Mouse (Mus musculus) forebrain, embryonic 13.5 days (tissue): ENCODE results near the gene Klhdc9. TPM values are rescaled to one million over a fixed set of nuclear protein-coding genes. Genes with fewer than 3 reads are reported as not detected.

Experiments
- ATAC-seq: fragments of 200-750 bp; cut with Nextera tagmentation; 2 replicates; pipeline ENCODE4 v1.8.0; 2017
- H3K27ac ChIP-seq: fragments of 300-500 bp; sonication (generic); 2 replicates; pipeline ENCODE4 v1.5.1; 2015; ENCODE audit warnings: inconsistent platforms, mild to moderate bottlenecking, moderate library complexity
- H3K27me3 ChIP-seq: fragments of 300-500 bp; sonication (generic); 2 replicates; pipeline ENCODE4 v1.6.1; 2015; ENCODE audit warnings: mild to moderate bottlenecking, inconsistent platforms
- H3K36me3 ChIP-seq: fragments of 300-500 bp; sonication (generic); 2 replicates; pipeline ENCODE4 v1.6.1; 2015; ENCODE audit warnings: mild to moderate bottlenecking, inconsistent platforms; ENCODE audit not compliant: poor library complexity, severe bottlenecking
- H3K4me1 ChIP-seq: fragments of 300-500 bp; sonication (generic); 2 replicates; pipeline ENCODE4 v1.6.1; 2015; ENCODE audit warnings: inconsistent platforms
- H3K4me2 ChIP-seq: fragments of 300-500 bp; sonication (generic); 2 replicates; pipeline ENCODE4 v1.6.1; 2015; ENCODE audit warnings: inconsistent platforms, mild to moderate bottlenecking, moderate library complexity
- H3K4me3 ChIP-seq: fragments of 300-500 bp; sonication (generic); 2 replicates; pipeline ENCODE4 v1.5.1; 2015; ENCODE audit warnings: mild to moderate bottlenecking, inconsistent platforms
- H3K9ac ChIP-seq: fragments of 300-500 bp; sonication (generic); 2 replicates; pipeline ENCODE4 v1.6.1; 2015; ENCODE audit warnings: mild to moderate bottlenecking, inconsistent platforms
- H3K9me3 ChIP-seq: fragments of 300-500 bp; sonication (generic); replicated peaks from 2 replicates; pipeline ENCODE4 v1.6.1; 2016; ENCODE audit warnings: inconsistent platforms
- WGBS: fragments of 180-500 bp; shearing (Covaris S2); methylation state at CpG from one replicate; pipeline ENCODE4 v1.1.7; 2015; 5-methylcytosine and 5-hydroxymethylcytosine counted together
- polyA plus RNA-seq: library from polyadenylated mRNA; unstranded; fragments of >200 nt; fragmentation: Nextera tagmentation; extraction: Ambion mirVana; gene quantifications from 2 replicates; pipeline ENCODE4 v1.2.1, GENCODE M21; 2015

Klhdc9 gene
- polyA plus RNA-seq, 1 experiment from 2014 or later = 3.3 TPM

DNA sequence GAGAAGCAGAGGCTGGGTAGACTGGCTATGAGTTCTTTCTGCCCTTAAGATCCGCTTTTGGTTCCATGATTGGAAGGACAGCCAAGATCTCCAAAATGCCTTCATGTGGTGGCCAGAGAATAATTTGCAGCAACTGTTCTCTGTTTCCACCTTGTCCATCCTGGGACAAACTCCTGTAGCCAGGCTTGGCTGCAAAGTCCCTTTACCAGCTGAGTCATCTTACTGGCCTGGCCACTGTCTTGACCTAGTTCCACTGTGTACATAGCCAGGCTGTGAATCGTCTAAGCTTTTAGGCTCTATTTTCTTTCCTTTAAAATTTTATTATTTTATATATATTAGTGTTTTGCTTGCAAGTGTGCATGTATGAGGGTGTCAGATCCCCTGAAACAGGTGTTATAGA lies 11.4 kb downstream of the Klhdc9 start:
- Histone ChIP-seq H3K9ac (no peak overlapping the region), H3K36me3 (no peaks in the 10 kb centered on the region), H3K9me3 (peaks cover 6% of the 10 kb centered on the region; the same call in 1 of the 2 replicates), H3K4me1 (peaks cover 29% of the 10 kb centered on the region), H3K27me3 (no peaks in the 10 kb centered on the region), H3K4me3 (no peak overlapping the region), H3K4me2 (no peak overlapping the region), H3K27ac (no peak overlapping the region)
- WGBS = 98% methylated on average over 2 of the region's 2 CpGs
- no peak for ATAC-seq

GRCm38 (mm10) chr1:171348665-171349064 lies 11.9 kb downstream of the Klhdc9 start:
- Histone ChIP-seq H3K27me3 (no peaks in the 10 kb centered on the region), H3K36me3 (peaks cover 2% of the 10 kb centered on the region; the same call in 1 of the 2 replicates), H3K9me3 (peaks cover 6% of the 10 kb centered on the region; the same call in 1 of the 2 replicates), H3K27ac (no peak overlapping the region), H3K4me3 (no peak overlapping the region), H3K9ac (no peak overlapping the region), H3K4me1 (peaks cover 30% of the 10 kb centered on the region), H3K4me2 (no peak overlapping the region)
- ATAC-seq = no peak
- 95% methylated on average over 3 of the region's 3 CpGs for WGBS

DNA sequence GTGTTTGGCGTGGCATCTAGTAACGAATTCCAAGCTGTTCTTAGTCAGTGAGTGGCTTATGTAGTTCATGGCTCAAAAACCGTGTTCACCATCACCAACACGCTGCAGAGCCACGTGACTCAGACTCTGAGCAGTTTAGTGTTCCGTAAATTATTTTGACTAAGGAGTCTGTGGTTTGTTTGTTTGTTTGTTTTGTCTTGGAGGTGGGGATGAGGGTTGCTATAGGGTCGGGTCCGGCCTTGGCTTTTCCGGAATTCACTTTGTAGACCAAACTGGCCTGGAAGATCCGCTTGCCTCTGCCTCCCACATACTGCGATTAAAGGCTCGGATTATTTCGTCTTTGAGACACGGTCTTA lies 14.5 kb downstream of the Klhdc9 start:
- Histone ChIP-seq H3K4me2 (peak overlapping the region; percentile 85), H3K9me3 (peaks cover 6% of the 10 kb centered on the region; the same call in 1 of the 2 replicates), H3K4me3 (peak overlapping the region; percentile 90), H3K9ac (peak overlapping the region; percentile 78), H3K4me1 (peaks cover 30% of the 10 kb centered on the region), H3K36me3 (peaks cover 28% of the 10 kb centered on the region), H3K27me3 (no peaks in the 10 kb centered on the region), H3K27ac (peak overlapping the region; percentile 60; the same call in 1 of the 2 replicates)
- no peak for ATAC-seq
- WGBS = under 1% methylated on average over 14 of the region's 14 CpGs

GRCm38 (mm10) chr1:171345225-171346094 lies 15.1 kb downstream of the Klhdc9 start, which contains the start of the genes Nit1 and Pfdn2:
Nit1 (minus strand) TSS chr1:171345646.
Pfdn2 (plus strand) TSS chr1:171345670.
- 2% methylated on average over 52 of the region's 53 CpGs for WGBS

GRCm38 (mm10) chr1:171344715-171345114 lies 15.9 kb downstream of the Klhdc9 start:
- peak overlapping the region; percentile 78 for H3K9ac ChIP-seq
- H3K36me3 ChIP-seq = peaks cover 41% of the 10 kb centered on the region
- no peak for ATAC-seq
- no peaks in the 10 kb centered on the region for H3K27me3 ChIP-seq
- H3K27ac ChIP-seq = no peak overlapping the region
- peak overlapping the region; percentile 90 for H3K4me3 ChIP-seq
- peak overlapping the region; percentile 85 for H3K4me2 ChIP-seq
- WGBS = 77% methylated on average over 9 of the region's 9 CpGs
- H3K4me1 ChIP-seq = peaks cover 30% of the 10 kb centered on the region
- H3K9me3 ChIP-seq = peaks cover 6% of the 10 kb centered on the region; the same call in 1 of the 2 replicates

More at GRCm38 (mm10) chr1:171345225-171346094, 15.1 kb downstream of the Klhdc9 start, which contains the start of the genes Nit1 and Pfdn2:
- Histone ChIP-seq H3K9me3 (peaks cover 6% of the 10 kb centered on the region; the same call in 1 of the 2 replicates), H3K4me3 (peak within 1 kb of the TSS; percentile 90), H3K4me2 (peak within 1 kb of the TSS; percentile 85), H3K4me1 (peaks cover 30% of the 10 kb centered on the region), H3K9ac (peak within 1 kb of the TSS; percentile 78), H3K36me3 (peaks cover 34% of the 10 kb centered on the region), H3K27me3 (no peaks in the 10 kb centered on the region), H3K27ac (peak within 1 kb of the TSS; percentile 60)
- peak; percentile 96 for ATAC-seq

- 85% methylated on average over 9 of the region's 9 CpGs for WGBS
- Histone ChIP-seq H3K9ac (no peak overlapping the region), H3K27ac (no peak overlapping the region), H3K9me3 (peaks cover 6% of the 10 kb centered on the region; the same call in 1 of the 2 replicates), H3K36me3 (peaks cover 47% of the 10 kb centered on the region), H3K4me3 (0 out of 2 replicates have a peak overlapping the region, but pooled peaks have one; percentile 90), H3K4me2 (peak overlapping the region; percentile 85; the same call in 1 of the 2 replicates), H3K4me1 (peaks cover 28% of the 10 kb centered on the region), H3K27me3 (no peaks in the 10 kb centered on the region)
- no peak for ATAC-seq
These were observed 16.5 kb downstream of the Klhdc9 start for GRCm38 (mm10) chr1:171343922-171344677.

DNA sequence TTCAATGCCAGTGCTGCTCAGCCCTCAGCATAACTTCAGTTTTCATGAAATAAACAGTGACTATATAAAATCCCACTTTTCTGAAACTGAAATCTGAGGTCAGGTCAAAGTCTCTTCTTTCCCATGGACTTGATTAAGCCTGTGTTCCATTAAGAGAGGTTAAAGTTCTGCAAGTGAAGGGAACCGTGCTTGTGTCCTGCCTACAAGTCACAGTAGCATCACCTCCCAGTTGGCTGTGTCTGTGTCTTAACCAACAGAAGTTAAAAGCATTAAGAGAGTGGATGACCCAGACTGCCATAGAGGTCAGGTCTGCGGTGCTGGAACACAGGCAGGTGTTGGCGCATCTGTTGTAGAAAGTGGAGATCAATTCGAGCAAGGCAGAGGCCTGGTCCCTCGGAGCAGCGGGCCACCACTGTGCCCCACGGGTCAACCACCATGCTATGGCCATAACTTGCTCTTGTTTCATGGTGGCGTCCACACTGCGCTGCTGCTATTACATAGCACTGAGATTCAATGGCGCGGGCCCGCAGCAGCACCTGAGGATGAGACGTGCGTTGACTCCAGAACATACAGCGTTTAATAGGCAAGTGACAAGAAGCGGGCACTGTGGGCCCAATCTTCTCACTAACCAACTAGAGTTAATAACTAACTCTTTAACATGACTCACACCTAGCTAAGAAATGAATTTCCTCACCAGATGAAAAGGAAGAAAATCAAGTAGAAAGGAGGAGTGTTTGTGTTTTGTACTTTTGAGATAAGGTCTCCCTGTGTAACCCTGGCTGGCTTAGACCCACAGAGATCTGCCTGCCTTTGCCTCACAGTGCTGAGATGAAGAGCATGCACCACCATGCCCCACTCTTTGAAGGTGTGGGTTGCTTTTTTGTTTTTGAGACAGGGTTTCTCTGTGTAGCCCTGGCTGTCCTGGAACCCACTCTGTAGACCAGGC lies 18.1 kb downstream of the Klhdc9 start:
- WGBS = 97% methylated on average over 16 of the region's 16 CpGs

GRCm38 (mm10) chr1:171330216-171330560 lies 30.4 kb downstream of the Klhdc9 start:
- Histone ChIP-seq H3K9ac (peak overlapping the region; percentile 88), H3K27me3 (no peaks in the 10 kb centered on the region), H3K4me3 (peak overlapping the region; percentile 83), H3K27ac (peak overlapping the region; percentile 99), H3K36me3 (peaks cover 12% of the 10 kb centered on the region), H3K4me2 (peak overlapping the region; percentile 87), H3K4me1 (peaks cover 62% of the 10 kb centered on the region), H3K9me3 (no peaks in the 10 kb centered on the region)
- WGBS = 0% methylated on average over 4 of the region's 4 CpGs
- no peak for ATAC-seq

More for the DNA sequence above, 18.1 kb downstream of the Klhdc9 start:
- no peak overlapping the region for H3K4me2 ChIP-seq
- no peak overlapping the region for H3K9ac ChIP-seq
- H3K27me3 ChIP-seq = no peaks in the 10 kb centered on the region
- peaks cover 23% of the 10 kb centered on the region for H3K4me1 ChIP-seq
- H3K36me3 ChIP-seq = peaks cover 63% of the 10 kb centered on the region
- peaks cover 6% of the 10 kb centered on the region; the same call in 1 of the 2 replicates for H3K9me3 ChIP-seq
- no peak overlapping the region for H3K27ac ChIP-seq
- no peak overlapping the region for H3K4me3 ChIP-seq
- ATAC-seq = no peak

- H3K9ac ChIP-seq = peak overlapping the region; percentile 88
- ATAC-seq = peak; percentile 90
- peaks cover 15% of the 10 kb centered on the region for H3K36me3 ChIP-seq
- H3K4me3 ChIP-seq = peak overlapping the region; percentile 83
- no peaks in the 10 kb centered on the region for H3K9me3 ChIP-seq
- peak overlapping the region; percentile 87 for H3K4me2 ChIP-seq
- peaks cover 62% of the 10 kb centered on the region for H3K4me1 ChIP-seq
- WGBS = 2% methylated on average over 37 of the region's 61 CpGs
- H3K27ac ChIP-seq = peak overlapping the region; percentile 99
- no peaks in the 10 kb centered on the region for H3K27me3 ChIP-seq
These were observed 31.0 kb downstream of the Klhdc9 start for GRCm38 (mm10) chr1:171329433-171330215.

DNA sequence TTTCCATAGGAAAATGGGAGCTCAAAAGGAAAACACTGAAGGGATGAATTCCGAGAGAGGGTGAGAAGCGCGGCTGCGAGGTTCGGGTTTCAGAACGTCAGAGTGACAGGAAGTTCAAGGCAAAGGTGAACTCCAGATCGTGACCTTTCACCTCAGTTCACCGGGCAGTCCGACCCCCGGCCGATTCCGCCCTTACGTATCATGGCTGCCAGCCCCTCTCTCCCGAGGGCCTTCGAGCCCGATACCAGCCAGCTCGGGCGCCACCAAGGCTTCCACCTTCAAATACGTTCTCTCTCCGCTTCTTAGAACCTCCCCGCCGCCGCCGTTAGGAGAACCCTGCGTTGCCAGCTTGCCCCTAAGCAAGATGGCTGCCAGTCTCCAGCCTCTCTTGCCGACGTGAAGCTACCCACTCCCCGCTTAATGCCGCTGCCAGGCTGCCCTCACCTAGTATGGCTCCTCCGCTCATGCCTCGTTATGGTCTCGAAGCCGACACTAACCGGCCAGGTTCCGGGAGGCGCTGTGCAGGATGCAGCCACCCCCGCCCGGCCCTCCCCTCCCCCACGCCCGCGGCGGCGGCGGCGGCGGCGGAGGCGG lies 31.7 kb downstream of the Klhdc9 start, which contains the start of gene Dedd:
Gene Dedd (plus strand): TSS at position 307 of the 594 bp plus-strand sequence.
- Histone ChIP-seq H3K27me3 (no peaks in the 10 kb centered on the region), H3K9me3 (no peaks in the 10 kb centered on the region), H3K36me3 (peaks cover 12% of the 10 kb centered on the region), H3K4me2 (peak within 1 kb of the TSS; percentile 87), H3K4me3 (peak within 1 kb of the TSS; percentile 83), H3K4me1 (peaks cover 61% of the 10 kb centered on the region), H3K9ac (peak within 1 kb of the TSS; percentile 88), H3K27ac (peak within 1 kb of the TSS; percentile 99)
- ATAC-seq = peak; percentile 96
- WGBS = under 1% methylated on average over 38 of the region's 48 CpGs
